Mouse (Mus musculus): Measurements from ENCODE around the gene Cercam.

Gene Cercam

GRCm38 (mm10) chr2:29868949-29869645 is at the start of gene Cercam:
Gene Cercam, plus strand, starts transcription at chr2:29869164.
- DNase-seq: peak; percentile 91

DNA sequence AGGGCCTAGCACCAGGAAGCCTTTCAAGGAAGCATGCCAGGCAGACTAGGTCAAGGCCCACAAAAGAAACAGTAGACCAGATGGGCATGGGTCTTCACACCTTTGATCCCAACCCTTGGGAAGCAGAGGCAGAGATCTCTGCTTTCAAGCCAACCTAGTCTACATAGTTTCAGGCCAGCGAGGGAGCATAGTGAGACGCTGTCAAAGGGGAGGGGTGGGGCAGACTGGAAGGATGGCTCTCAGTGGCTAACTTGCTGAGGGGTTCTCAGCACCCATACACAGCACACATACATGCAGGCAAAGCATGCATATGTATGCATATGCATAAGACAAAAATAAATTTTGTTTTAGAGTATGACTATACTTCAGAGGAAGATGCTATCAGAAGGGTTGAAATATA is 49.6 kb upstream of the Cercam start:
- no peak for DNase-seq

DNA sequence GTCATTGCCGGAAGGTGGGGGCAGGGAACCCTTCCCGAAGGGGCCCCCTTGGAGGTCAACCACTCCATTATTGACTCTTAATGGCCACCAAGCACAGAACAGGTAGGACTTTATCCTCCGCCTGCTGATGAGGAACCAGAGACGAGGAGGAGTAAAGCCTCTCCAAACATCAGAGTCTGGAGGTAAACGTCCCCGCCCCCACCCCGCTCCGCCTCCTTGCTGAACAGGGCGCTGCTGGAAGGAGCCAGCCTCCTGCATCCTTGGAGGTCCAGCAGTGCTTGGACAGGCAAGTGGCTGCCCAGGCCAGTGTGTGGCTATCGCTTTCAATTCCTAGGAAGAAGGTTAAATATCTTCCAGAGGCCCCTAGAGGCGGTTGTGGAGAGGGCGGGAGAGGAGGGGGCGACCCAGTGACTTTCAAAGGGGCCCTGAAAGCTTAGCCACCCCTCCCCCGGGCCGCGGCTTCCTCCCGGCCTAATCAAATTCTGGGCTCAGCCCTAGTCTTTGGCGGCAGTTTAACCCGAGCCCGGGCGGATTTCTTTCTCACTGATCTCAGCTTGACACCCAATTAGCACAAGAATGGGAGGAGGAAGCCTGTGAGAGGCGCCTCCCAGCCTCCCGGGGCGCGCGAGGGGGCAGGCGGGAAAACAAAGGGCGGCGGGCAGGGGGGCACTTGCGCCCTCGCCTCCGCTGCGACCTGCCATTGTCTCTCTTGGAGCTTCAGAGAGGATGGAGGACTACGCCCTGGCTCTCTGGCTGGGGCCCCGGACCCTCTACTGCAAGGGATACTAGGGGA is 48.7 kb upstream of the Cercam start, which contains the start of gene Urm1:
Gene Urm1, plus strand, starts transcription at position 51 of the 793 bp plus-strand sequence.
- DNase-seq: peak; percentile 77 to 80

- no peak for DNase-seq
Measured at GRCm38 (mm10) chr2:29826318-29826925, 42.5 kb upstream of the Cercam start.

DNA sequence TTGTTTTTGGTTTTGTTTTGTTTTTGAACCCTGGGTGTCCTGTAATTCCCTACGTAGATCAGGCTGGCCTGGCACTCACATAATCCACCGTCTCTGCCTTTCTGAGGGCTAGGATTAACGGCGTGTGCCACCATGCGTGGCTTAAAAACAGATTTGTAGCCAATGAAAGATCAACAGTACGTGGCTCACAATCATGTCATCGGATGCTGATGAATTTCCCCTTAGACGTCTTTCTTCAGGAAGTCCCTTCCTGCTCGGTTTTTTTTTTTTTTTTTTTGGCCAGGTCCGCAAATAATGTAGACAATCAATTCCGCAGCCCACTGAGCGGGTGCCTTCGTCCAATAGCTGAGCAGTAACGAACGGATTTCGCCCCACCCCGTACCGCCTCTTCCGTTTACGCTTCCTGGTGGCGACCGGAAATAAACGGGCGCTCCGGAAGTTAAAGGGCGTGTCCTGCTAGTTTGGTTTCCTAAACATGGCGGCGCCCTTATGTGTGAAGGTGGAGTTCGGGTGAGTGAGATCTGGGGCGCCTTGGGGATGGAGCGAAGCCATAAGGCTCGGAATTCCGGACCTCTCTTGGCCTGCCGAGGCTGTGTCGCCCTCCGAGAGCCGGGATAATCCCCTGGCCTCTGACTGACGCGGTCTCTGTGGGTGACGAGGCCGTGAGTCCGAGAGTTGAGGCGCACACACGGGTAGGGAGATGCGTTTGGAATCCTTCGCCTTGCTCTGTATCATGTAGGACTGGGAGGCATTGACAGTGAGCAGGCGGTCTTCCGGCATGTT is 41.8 kb upstream of the Cercam start:
- DNase-seq: peak; percentile 93 to 95

DNA sequence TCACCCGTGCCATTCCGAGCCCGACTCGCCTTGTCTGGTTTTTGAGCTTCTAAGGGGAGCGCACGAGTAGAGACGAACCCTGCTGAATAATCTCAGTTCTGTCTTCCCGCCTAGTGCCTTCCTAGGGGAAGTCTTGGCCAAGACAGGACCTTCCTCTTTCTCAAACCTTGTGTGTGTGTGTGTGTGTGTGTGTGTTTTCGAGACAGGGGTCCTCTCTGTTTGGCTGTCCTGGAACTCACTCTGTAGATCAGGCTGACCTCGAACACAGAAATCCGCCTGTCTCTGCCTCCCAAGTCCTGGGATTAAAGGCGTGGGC is 41.3 kb upstream of the Cercam start:
- DNase-seq: no peak

DNA sequence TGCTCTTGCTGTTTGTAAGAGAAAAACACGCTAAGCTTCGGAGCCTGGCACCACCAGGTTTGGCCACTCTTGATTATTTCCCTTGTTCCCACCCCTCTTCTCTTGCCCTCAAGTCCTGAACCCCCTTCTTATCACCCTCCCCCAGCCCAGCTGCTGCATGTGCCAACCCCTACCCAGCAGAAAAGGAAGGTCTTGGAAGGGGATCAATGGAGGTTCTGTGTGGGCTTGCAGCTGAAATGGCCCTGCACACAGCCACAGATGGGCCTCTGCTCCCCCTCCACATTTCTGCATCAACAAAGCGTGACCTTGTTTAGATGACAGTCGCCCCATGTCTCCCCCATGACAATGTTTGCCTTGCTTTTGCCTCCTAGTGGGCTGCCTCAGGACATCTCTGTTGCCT is 37.9 kb upstream of the Cercam start:
- no peak for DNase-seq

GRCm38 (mm10) chr2:29833796-29834195 is 35.2 kb upstream of the Cercam start:
- no peak for DNase-seq

GRCm38 (mm10) chr2:29835391-29835899 is 33.5 kb upstream of the Cercam start:
- DNase-seq: no peak

GRCm38 (mm10) chr2:29839460-29839859 is 29.5 kb upstream of the Cercam start:
- DNase-seq: no peak

DNA sequence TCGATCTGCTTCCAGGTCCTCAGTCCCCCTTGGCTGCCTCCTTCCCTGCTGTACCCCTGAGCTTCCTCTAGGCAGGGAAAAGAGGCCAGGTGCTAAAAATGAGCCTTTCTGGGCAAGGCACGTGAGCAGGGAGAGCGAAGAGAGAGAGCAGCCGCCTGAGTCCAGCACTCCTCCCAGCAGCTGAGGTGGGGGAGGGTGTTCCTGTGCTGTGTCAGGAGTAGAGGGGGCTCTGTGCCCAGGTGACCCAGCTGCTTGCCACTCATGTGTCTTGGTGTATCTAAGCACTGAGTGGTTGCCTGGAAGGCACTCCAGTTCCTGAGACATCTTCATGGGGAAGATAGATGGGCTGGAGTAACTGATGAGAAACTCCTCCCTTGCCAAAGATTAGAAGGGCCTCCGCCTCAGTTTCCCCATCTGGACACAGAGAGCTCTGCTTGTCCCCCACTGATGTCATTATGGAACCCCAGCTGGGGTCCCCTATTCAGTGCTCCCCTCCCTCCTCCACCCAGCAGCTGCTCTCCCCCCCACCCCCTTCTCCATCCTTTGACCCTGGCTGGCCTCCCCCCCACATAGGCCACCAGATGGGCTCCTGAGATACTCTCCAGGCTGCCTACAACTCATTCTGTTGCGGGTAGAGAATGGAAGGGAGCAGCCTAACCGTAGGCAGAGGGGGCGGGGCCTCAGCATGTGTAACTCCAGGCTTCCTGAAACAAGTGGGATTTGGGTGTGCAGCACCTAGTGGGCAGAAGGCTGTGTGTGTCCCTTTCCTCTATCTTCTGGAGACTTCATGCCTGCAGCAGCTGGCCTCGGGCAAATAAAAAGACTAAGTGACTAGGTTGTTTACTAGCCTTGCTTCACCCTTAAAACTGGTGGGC is 25.5 kb upstream of the Cercam start:
- DNase-seq: no peak

DNA sequence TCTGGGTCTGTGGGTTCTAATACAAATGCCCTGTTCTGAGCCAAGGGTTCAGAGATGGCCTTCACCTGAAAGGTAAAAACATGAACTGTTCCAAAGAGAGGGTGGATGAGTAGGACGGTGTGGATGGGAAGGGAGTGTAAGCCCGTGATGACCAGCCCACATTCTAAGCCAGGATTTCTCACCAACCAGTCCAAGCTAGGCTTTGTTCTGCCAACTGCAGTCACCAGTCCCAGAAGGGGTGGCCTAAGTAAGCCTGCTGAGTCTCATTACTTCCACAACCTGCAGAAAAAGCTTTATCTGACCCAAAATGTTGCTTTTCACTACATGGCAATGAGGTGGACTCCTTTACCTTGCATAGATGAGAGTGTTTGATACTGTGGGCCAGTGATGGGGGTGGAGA is 24.8 kb upstream of the Cercam start:
- DNase-seq: no peak

- DNase-seq: no peak
Measured at GRCm38 (mm10) chr2:29844661-29845060, 24.3 kb upstream of the Cercam start.

GRCm38 (mm10) chr2:29845636-29846035 is 23.3 kb upstream of the Cercam start:
- DNase-seq: peak in 1 of 2 experiments; percentile 26

DNA sequence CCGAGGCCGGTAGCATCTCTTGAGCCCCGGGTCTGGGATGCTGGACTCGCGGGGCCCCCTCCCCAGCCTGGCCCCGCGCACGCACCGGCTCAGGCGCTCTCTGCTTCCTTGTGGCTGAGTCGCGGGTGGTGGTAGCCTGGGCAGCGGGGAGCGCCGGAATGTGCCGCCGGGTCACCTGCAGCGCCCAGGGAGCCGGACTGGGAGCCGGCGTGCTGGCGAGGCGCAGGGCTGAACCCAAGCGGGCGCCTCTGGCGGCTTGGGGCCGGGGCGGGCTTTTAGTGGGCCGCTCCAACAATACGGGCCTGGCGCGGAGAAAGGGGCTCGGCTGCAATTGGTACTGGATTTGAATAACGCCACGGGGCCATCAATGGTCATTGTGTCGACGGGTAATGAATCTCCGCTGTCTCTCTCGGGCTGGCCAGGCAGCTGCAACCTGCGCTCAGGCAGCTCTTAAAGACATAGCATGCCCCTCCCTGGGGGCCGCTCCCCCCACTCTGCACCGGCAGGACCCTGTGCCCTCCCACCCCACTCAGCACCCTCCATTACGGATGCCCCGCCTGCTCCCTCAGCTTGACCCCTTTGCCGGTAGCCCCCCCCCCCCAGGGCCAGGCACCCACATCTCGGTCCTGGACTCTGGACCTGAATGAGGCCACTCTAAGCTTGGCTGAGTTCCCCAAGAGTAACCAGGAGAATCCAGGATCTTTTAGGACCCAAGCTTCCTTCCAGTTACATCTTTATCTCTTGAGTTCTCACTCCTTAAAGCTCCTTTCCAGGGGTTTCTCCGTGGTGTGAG is 22.7 kb upstream of the Cercam start:
- DNase-seq: peak in 1 of 2 experiments; percentile 24

DNA sequence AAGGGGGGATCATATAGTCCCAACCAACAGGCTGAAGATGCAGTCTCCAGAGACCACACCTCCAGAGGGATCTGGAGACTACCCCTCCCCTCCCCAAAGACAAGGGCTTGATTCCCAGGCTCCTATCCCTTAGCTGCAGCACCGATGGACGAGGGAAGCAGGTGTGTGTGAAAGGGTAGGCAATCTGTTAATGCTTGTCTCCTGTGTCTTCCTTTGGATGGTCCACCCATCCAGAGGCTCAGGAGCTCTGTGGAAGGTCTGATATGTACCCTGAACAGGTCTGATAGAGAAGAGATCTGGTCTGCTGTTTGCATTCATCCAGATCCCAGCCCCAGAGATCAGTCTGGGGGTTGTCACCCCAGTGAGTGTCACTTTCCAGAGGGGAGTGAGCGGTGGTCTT is 22.1 kb upstream of the Cercam start:
- DNase-seq: no peak

DNA sequence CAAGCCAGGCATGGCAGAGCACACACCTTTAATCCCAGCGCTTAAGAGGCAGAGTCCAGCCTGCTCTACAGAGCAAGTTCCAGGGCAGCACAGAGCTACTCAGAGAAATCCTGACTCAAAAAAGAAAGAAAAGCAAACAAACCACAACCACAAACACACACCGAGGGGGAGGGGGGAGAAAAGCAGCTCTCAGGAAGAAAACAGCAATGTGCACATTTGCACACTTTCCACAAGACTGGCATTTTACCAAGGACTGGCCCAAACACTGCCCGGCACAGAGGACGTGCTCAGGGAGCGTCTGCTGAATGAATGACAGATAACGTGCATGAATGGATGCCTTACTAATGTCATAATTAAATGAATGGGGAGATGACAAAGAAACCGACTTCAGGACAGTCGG is 19.9 kb upstream of the Cercam start:
- DNase-seq: no peak

DNA sequence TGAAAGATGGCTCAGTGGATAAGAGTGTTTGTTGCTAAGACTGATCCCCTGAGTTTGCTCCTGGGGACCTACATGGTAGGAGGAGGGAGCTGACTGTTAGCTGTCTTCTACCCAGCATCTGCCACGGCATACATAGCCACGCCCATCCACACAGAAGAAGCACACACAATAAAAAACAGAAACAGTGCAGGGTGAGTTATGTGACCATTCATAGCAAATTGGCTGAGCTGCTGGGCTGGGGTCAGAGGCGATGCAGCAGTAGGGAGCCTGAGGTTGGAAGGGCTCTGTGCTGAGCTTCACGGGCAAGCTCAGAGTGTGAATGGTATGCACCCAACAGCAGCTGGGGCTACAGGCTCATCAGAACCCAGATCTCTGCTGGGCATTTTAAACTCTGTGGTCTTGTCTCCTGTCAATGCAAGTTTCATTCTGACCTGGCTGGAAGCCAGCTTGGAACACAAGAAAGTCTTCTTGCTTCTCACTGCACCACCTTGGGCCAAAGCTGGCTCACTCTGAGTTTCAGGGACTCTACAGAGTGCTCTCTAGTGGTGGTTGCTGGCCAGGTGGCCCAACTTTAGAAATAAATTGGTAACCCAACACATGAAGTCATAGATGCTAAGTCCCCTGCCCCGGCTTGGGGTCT is 19.0 kb upstream of the Cercam start:
- no peak for DNase-seq

- DNase-seq: no peak
Measured at GRCm38 (mm10) chr2:29852957-29853485, 15.9 kb upstream of the Cercam start.

DNA sequence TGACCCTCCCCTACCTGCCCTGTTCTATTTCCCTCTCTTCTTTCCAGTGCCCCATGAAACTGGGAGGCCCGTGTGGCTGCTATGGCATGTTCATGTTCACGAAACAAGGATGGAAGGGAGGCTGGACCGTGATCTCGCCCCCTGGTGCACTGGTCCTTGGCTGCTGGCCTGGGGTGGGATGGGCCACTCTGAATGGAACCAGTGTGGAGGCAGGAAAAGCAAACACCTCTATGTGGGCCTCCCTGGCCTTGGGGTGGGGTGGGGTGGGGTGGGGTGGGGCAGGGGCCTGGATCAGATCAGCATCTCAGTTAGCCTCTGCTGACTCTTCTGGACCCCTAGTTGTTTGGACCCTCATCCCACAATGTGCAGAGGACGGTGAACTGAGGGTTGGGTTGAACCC is 15.2 kb upstream of the Cercam start:
- no peak for DNase-seq
